Mouse (Mus musculus) hematopoietic multipotent progenitor cell, adult 10-12 weeks (in vitro differentiated cells): ENCODE data around the gene Prss32. TPM values are rescaled to one million over a fixed set of nuclear protein-coding genes. Genes with fewer than 3 reads are reported as not detected.

Source experiments
- polyA plus RNA-seq: library from polyadenylated mRNA; stranded (reverse); fragments of >175 nt; gene quantifications from 2 replicates; pipeline ENCODE4 v1.2.3, GENCODE M21; 2012; ENCODE audit warnings: low replicate concordance

Prss32 gene
- 0.10 TPM in 1 of 2 replicates, not detected in the other for polyA plus RNA-seq

GRCm38 (mm10) chr17:23843812-23844273 lies at the start of gene Prss32, which contains the start of gene Prss41:
Prss32 (plus strand) TSS chr17:23843855.
Prss41 (minus strand) TSS chr17:23844172.

GRCm38 (mm10) chr17:23829064-23829619 lies 14.5 kb upstream of the Prss32 start, which contains the start of gene Elob:
Elob (minus strand) TSS chr17:23829136.

GRCm38 (mm10) chr17:23836006-23836575 lies 7.6 kb upstream of the Prss32 start, which contains the start of gene Prss33:
Prss33 (minus strand) TSS chr17:23836056.

GRCm38 (mm10) chr17:23867756-23868155 lies 24.1 kb downstream of the Prss32 start, which contains the start of gene Prss21:
Prss21 (plus strand) TSS chr17:23868056.

GRCm38 (mm10) chr17:23880576-23880975 lies 36.9 kb downstream of the Prss32 start, which contains the start of the genes Dcpp1 and Dcpp2:
Dcpp1 (plus strand) TSS chr17:23880876.
Dcpp2 (plus strand) TSS chr17:23880880.

Other genes with a start within 250 kb of the Prss32 start
- 0.14 and 0.28 TPM in 2 replicates for gene Zfp13, start 244.4 kb upstream of the Prss32 start, polyA plus RNA-seq
- gene Zscan10, start 243.0 kb upstream of the Prss32 start, polyA plus RNA-seq: not detected in 2 replicates
- 6.0 and 11.0 TPM in 2 replicates for gene Mmp25, start 198.6 kb upstream of the Prss32 start, polyA plus RNA-seq
- gene Bicdl2, start 183.3 kb upstream of the Prss32 start, polyA plus RNA-seq: 0.13 and 0.51 TPM in 2 replicates
- gene Hcfc1r1, start 170.3 kb upstream of the Prss32 start, polyA plus RNA-seq: 312 and 318 TPM in 2 replicates
- 35.4 and 57.0 TPM in 2 replicates for gene Thoc6, start 170.0 kb upstream of the Prss32 start, polyA plus RNA-seq
- gene Tnfrsf12a, start 166.4 kb upstream of the Prss32 start, polyA plus RNA-seq: 5.3 and 7.1 TPM in 2 replicates
- not detected in 2 replicates for gene Cldn6, start 164.6 kb upstream of the Prss32 start, polyA plus RNA-seq
- not detected in 2 replicates for gene Cldn9, start 159.8 kb upstream of the Prss32 start, polyA plus RNA-seq
- not detected in 2 replicates for gene 1520401A03Rik, start 121.1 kb upstream of the Prss32 start, polyA plus RNA-seq
- gene Pkmyt1, start 117.5 kb upstream of the Prss32 start, polyA plus RNA-seq: 73.1 and 119 TPM in 2 replicates
- 3.4 and 7.7 TPM in 2 replicates for gene Paqr4, start 103.0 kb upstream of the Prss32 start, polyA plus RNA-seq
- gene Kremen2, start 98.0 kb upstream of the Prss32 start, polyA plus RNA-seq: 0.36 and 1.4 TPM in 2 replicates
- gene Flywch1, start 72.3 kb upstream of the Prss32 start, polyA plus RNA-seq: 45.9 and 68.9 TPM in 2 replicates
- 2.9 and 5.6 TPM in 2 replicates for gene Flywch2, start 57.8 kb upstream of the Prss32 start, polyA plus RNA-seq
- gene Srrm2, start 53.3 kb upstream of the Prss32 start, polyA plus RNA-seq: 277 and 500 TPM in 2 replicates
- gene Elob, start 14.7 kb upstream of the Prss32 start, polyA plus RNA-seq: 50.9 and 630 TPM in 2 replicates
- 0.54 and 1.6 TPM in 2 replicates for gene Prss33, start 7.8 kb upstream of the Prss32 start, polyA plus RNA-seq
- gene Prss41, start 317 bp downstream of the Prss32 start, polyA plus RNA-seq: 2.9 and 3.0 TPM in 2 replicates
- gene Prss21, start 24.2 kb downstream of the Prss32 start, polyA plus RNA-seq: 0.15 TPM in 1 of 2 replicates, not detected in the other
- not detected in 2 replicates for gene Dcpp1, start 37.0 kb downstream of the Prss32 start, polyA plus RNA-seq
- gene Dcpp2, start 37.0 kb downstream of the Prss32 start, polyA plus RNA-seq: not detected in 2 replicates
- not detected in 2 replicates for gene Dcpp3, start 73.6 kb downstream of the Prss32 start, polyA plus RNA-seq
- not detected in 2 replicates for gene Sbp, start 97.8 kb downstream of the Prss32 start, polyA plus RNA-seq
- not detected in 2 replicates for gene Sbpl, start 111.4 kb downstream of the Prss32 start, polyA plus RNA-seq
- gene Prss30, start 136.7 kb downstream of the Prss32 start, polyA plus RNA-seq: 0.91 and 1.5 TPM in 2 replicates
- 0.17 TPM in 1 of 2 replicates, not detected in the other for gene Prss22, start 154.2 kb downstream of the Prss32 start, polyA plus RNA-seq
- not detected in 2 replicates for gene Prss27, start 194.3 kb downstream of the Prss32 start, polyA plus RNA-seq
- gene Kctd5, start 229.6 kb downstream of the Prss32 start, polyA plus RNA-seq: 10.8 and 27.4 TPM in 2 replicates